Mouse (Mus musculus) limb, embryonic 14.5 days (tissue): Measurements from ENCODE around the gene Tlnrd1. TPM values are rescaled to one million over a fixed set of nuclear protein-coding genes. Genes with fewer than 3 reads are reported as not detected.

ENCODE experiments used
- ATAC-seq: fragments of 200-750 bp; cut with Nextera tagmentation; 2 replicates; pipeline ENCODE4 v1.8.0; 2017; ENCODE audit warnings: low read depth, moderate number of reproducible peaks, moderate TSS enrichment; ENCODE audit not compliant: low FRiP score
- DNase-seq: peaks from one replicate; pipeline ENCODE4 v3.0.0-alpha.2; 2015; ENCODE audit warnings: low spot score
- H3K27ac ChIP-seq: fragments of 300-500 bp; sonication (generic); replicated peaks from 2 replicates; pipeline ENCODE4 v1.5.1; 2014; ENCODE audit warnings: low read depth, mild to moderate bottlenecking, low read length, moderate library complexity, mixed read lengths
- H3K27me3 ChIP-seq: fragments of 300-500 bp; sonication (generic); 2 replicates; pipeline ENCODE4 v1.6.1; 2014; ENCODE audit warnings: low read length, mixed read lengths; ENCODE audit not compliant: control insufficient read depth, insufficient read depth
- H3K36me3 ChIP-seq: fragments of 300-500 bp; sonication (generic); 2 replicates; pipeline ENCODE4 v1.6.1; 2014; ENCODE audit warnings: mild to moderate bottlenecking, low read length, moderate library complexity, mixed read lengths; ENCODE audit not compliant: control insufficient read depth, insufficient read depth
- H3K4me1 ChIP-seq: fragments of 300-500 bp; sonication (generic); 2 replicates; pipeline ENCODE4 v1.6.1; 2014; ENCODE audit warnings: antibody characterized with exemption, low read length, mixed read lengths; ENCODE audit not compliant: control insufficient read depth, insufficient read depth
- H3K4me2 ChIP-seq: fragments of 300-500 bp; sonication (generic); replicated peaks from 2 replicates; pipeline ENCODE4 v1.6.1; 2014; ENCODE audit warnings: low read depth, mild to moderate bottlenecking, low read length, moderate library complexity; ENCODE audit not compliant: severe bottlenecking
- H3K4me3 ChIP-seq: fragments of 300-500 bp; sonication (generic); replicated peaks from 2 replicates; pipeline ENCODE4 v1.5.1; 2014; ENCODE audit warnings: low read length
- H3K9ac ChIP-seq: fragments of 300-500 bp; sonication (generic); 2 replicates; pipeline ENCODE4 v1.6.1; 2014; ENCODE audit warnings: mild to moderate bottlenecking, low read depth, low read length, moderate library complexity; ENCODE audit not compliant: severe bottlenecking
- H3K9me3 ChIP-seq: fragments of 300-500 bp; sonication (generic); 2 replicates; pipeline ENCODE4 v1.6.1; 2016; ENCODE audit warnings: low read length; ENCODE audit not compliant: control insufficient read depth
- POLR2A ChIP-seq: fragments of 200-500 bp; IDR thresholded peaks from 2 replicates; pipeline ENCODE4 v1.8.0; 2012; ENCODE audit warnings: inconsistent platforms, mild to moderate bottlenecking, moderate library complexity, borderline replicate concordance; ENCODE audit not compliant: insufficient read depth, insufficient read length; ENCODE audit errors: extremely low read depth
- WGBS: fragments of 180-500 bp; shearing (Covaris S2); extraction: QIAGEN DNeasy Blood & Tissue Kit; methylation state at CpG from one replicate; pipeline ENCODE4 v1.1.7; 2014; 5-methylcytosine and 5-hydroxymethylcytosine counted together
- polyA plus RNA-seq, 2 experiments: library from polyadenylated mRNA; depleted of rRNA in 1 of 2; stranded (reverse) in 1 of 2; unstranded in 1 of 2; fragments of >200 nt; fragmentation: Nextera tagmentation in 1 of 2; extraction: Ambion mirVana in 1 of 2; gene quantifications; 2 replicates each; pipeline versions ENCODE4 v1.2.1 to v1.2.3; 2012 to 2014

Gene Tlnrd1
- polyA plus RNA-seq (2012; rRNA removed) (32.7 and 42.5 TPM in 2 replicates), polyA plus RNA-seq (2014; fragmentation: Nextera tagmentation; extraction: Ambion mirVana) (17.6 and 18.8 TPM in 2 replicates)

- H3K36me3 ChIP-seq: no peaks in the 10 kb centered on the region
- H3K4me2 ChIP-seq: peak within 1 kb of the TSS; percentile 94
- H3K9ac ChIP-seq: peak within 1 kb of the TSS; percentile 84
- DNase-seq: peak; percentile 91
- no peaks in the 10 kb centered on the region for H3K9me3 ChIP-seq
- peaks cover 34% of the 10 kb centered on the region for H3K4me1 ChIP-seq
- peak; percentile 87 for ATAC-seq
- H3K27ac ChIP-seq: peak within 1 kb of the TSS; percentile 93
- peak within 1 kb of the TSS; percentile 78 for H3K4me3 ChIP-seq
- H3K27me3 ChIP-seq: no peaks in the 10 kb centered on the region
- TF ChIP-seq POLR2A: peak; percentile 82; the same call in 1 of the 2 replicates
- WGBS: 3% methylated on average over 57 of the region's 69 CpGs
Observed at GRCm38 (mm10) chr7:83884021-83884658, at the start of gene Tlnrd1, which contains the start of gene Mesd. Gene Tlnrd1, minus strand, starts transcription at chr7:83884305. Gene Mesd, plus strand, starts transcription at chr7:83884466.

- Histone ChIP-seq H3K27me3 (no peaks in the 10 kb centered on the region), H3K27ac (no peak overlapping the region), H3K9me3 (no peaks in the 10 kb centered on the region), H3K4me3 (no peak overlapping the region), H3K4me1 (no peaks in the 10 kb centered on the region), H3K9ac (no peak overlapping the region), H3K36me3 (no peaks in the 10 kb centered on the region), H3K4me2 (no peak overlapping the region)
- TF ChIP-seq POLR2A: no peak
- DNase-seq (no peak), ATAC-seq (no peak)
- 40% methylated on average over 3 of the region's 3 CpGs for WGBS
Observed at GRCm38 (mm10) chr7:83921637-83922036, 37.5 kb upstream of the Tlnrd1 start.

GRCm38 (mm10) chr7:83920241-83920640 lies 36.1 kb upstream of the Tlnrd1 start:
- no peaks in the 10 kb centered on the region for H3K9me3 ChIP-seq
- no peak overlapping the region for H3K4me2 ChIP-seq
- 49% methylated on average over 4 of the region's 4 CpGs for WGBS
- H3K27me3 ChIP-seq: no peaks in the 10 kb centered on the region
- ATAC-seq: no peak
- H3K9ac ChIP-seq: no peak overlapping the region
- H3K27ac ChIP-seq: no peak overlapping the region
- H3K4me1 ChIP-seq: no peaks in the 10 kb centered on the region
- no peaks in the 10 kb centered on the region for H3K36me3 ChIP-seq
- no peak for DNase-seq
- H3K4me3 ChIP-seq: no peak overlapping the region
- no peak for TF ChIP-seq POLR2A

GRCm38 (mm10) chr7:83914566-83914965 lies 30.5 kb upstream of the Tlnrd1 start:
- no peaks in the 10 kb centered on the region for H3K27me3 ChIP-seq
- no peak for TF ChIP-seq POLR2A
- ATAC-seq: no peak
- no peak overlapping the region for H3K9ac ChIP-seq
- no peaks in the 10 kb centered on the region for H3K36me3 ChIP-seq
- H3K27ac ChIP-seq: no peak overlapping the region
- H3K4me3 ChIP-seq: no peak overlapping the region
- H3K4me1 ChIP-seq: no peaks in the 10 kb centered on the region
- 2% methylated on average over 3 of the region's 3 CpGs for WGBS
- H3K9me3 ChIP-seq: no peaks in the 10 kb centered on the region
- DNase-seq: peak; percentile 91
- H3K4me2 ChIP-seq: no peak overlapping the region

- Histone ChIP-seq H3K9me3 (no peaks in the 10 kb centered on the region), H3K27ac (no peak overlapping the region), H3K27me3 (no peaks in the 10 kb centered on the region), H3K36me3 (no peaks in the 10 kb centered on the region), H3K4me1 (no peaks in the 10 kb centered on the region), H3K4me2 (no peak overlapping the region), H3K4me3 (no peak overlapping the region), H3K9ac (no peak overlapping the region)
- DNase-seq: no peak
- WGBS: 71% methylated on average over 9 of the region's 9 CpGs
- TF ChIP-seq POLR2A: no peak
- ATAC-seq: no peak
Observed at GRCm38 (mm10) chr7:83913995-83914394, 29.9 kb upstream of the Tlnrd1 start.
